Mouse (Mus musculus) natural killer cell, adult 2 months (primary cell): ENCODE data around the gene Shh.

Experiments used
- DNase-seq, 2 experiments: peaks; one replicate each; pipeline ENCODE4 v3.0.0; 2022; ENCODE audit warnings: low spot score in 2 of 2

Gene Shh

GRCm38 (mm10) chr5:28466760-28467306, at the start of gene Shh:
Gene Shh (minus strand): TSS chr5:28467256.
- DNase-seq, result no peak

DNA sequence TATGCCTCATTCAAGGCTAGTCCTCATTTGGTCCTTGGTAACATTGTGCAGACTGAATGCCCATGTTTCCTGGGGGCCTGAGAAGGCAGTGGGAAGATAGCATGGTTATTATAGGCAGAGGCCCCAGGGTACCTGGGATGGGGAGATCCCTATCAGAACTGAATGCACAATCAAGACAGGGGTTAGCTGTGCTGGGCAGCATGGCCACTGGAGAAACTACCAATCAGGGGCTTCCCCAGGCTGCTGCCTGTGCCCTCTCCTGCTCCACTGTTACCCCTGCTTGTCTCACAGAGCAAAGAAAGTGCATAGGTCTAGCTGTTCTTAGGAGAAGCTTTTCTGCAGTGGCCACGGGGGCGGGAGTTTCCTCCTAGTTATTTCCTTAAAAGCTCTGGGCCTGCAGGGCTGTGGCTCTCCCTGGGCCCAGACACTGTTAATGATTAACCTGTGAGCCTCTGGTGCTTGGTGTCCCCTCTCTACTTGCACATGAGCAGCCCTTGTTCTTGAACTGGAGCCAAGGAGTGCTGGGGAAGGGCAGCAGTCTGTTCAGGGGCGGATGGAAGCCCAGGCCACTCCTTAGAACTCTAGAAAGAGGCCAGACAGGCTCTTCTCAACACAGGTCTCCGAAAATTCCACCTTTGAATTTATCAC, 33.9 kb upstream of the Shh start:
- DNase-seq, result no peak

DNA sequence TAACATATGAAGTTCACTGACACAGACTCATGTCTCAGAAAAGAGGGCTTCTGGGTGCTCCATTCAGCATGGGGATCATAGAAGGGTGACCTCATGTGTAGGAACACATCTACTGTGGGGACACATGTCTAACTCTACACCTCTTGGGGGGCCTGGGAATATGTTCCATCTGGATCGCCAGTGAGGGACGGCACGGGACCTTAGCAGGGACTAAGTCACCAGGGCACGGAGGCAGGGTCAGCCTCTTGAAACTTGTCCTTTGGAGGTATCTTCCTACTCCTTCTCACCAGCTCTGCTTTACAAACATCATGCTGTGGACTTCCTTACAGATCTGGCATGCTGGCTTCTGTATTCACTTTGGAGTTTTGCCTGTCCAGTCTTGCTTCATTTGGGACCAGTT, 31.8 kb upstream of the Shh start:
- DNase-seq, result no peak

DNA sequence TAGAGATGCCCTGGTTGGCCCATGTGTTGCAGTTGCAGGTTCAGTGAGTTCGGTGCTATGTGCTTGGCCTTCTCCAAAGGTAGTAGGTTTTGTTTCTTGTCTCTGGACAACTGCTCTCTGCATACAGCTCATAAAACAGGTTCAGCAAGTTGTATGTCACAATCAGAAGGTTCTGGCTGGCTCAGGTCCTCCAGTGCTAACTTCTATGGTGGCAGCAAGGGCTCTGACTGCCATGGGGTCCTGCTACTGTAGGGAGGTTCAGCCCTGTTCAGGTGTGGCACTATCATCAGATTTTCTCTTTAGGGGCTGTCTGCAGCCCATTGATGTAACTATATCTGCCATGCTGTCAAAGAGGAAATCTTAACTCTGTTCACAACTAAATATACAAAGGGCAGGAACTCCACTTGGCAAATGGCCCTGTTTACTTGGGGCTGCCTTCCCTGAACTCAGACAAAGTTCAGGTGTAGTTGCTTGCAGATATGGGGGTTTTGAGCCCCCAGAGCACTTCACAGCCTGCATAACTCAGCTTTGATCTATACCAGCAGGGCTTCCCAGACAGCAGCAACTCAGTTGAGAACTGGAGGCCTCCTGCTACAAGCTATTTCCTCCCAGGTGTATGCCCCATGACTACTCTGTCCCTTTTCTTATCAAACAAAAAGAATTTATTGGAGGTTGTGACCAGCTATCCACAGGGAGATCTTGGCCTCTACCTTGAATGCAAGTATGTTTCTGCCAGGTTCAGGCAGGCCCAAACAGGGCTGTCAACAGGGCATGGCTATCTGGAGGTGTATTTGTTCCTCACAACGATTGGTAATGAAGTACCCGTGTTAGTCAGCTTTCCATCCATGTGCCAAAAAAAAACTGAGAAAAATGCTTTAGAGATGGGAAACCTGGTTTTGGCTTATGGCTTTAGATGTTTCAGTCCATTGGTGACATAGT, 28.9 kb upstream of the Shh start:
- no peak for DNase-seq

DNA sequence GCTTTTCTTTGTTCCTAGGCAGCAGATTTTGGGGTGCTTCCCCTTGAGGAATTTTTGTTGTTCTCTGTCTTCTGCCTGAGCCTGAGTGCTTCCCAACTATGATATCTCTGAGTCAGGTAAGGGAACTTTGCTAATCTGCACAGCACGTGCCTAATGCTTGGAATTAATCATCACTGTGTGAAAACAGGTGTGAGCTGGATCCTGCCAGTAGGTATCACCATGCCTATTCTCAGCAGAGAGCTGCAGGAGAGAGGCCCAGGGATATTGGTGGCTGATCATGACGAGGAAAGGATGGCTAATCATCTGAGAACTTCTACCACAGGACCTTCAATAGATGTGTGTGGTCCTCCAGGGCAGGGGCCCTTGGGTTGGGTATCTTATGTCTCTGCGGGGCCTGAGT, 26.5 kb upstream of the Shh start:
- no peak for DNase-seq

DNA sequence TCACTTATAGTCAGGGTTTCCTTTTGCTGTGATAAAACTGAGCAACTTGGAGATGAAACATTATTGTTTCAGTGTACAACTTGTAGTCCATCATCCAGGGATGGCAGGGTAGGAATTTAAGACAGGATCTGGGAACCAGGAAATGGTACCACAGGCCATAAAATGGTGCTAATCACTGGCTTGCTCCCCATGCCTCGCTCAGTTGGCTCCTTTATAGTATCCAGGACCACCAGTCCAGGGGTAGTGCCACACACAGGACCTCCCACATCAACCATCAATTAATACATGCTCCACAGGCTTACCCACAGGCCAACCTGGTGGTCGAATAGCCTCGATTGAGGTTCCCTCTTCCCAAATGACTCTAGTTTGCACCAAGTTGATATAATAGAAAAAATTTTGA, 15.9 kb upstream of the Shh start:
- DNase-seq, result no peak

- DNase-seq, result no peak
Observed at GRCm38 (mm10) chr5:28481730-28482129, 14.7 kb upstream of the Shh start.

GRCm38 (mm10) chr5:28476389-28477379, 9.6 kb upstream of the Shh start:
- DNase-seq, result no peak

DNA sequence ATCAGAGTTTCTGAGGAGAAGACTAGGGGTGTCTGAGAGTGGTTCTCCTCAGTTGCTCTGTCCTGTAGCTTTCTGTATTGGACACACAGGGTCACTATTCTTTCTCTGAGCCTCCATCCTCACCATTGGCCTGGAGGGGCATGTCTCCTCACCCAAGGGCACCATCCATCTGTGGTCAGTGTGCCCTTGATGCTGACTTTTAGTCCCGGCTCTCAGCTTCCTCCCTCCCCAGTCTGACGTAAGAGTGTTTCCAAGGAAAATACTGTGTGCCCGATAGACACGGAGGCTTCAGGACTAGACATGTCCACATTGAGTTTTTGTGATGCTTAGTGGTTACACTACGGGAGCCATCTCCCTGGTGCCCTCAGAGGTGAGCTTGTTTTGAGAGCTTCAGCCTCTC, 6.5 kb upstream of the Shh start:
- no peak for DNase-seq

- no peak for DNase-seq
Observed at GRCm38 (mm10) chr5:28469525-28470202, 2.6 kb upstream of the Shh start.

- no peak for DNase-seq
Observed at GRCm38 (mm10) chr5:28466351-28466750, 705 bp downstream of the Shh start.

DNA sequence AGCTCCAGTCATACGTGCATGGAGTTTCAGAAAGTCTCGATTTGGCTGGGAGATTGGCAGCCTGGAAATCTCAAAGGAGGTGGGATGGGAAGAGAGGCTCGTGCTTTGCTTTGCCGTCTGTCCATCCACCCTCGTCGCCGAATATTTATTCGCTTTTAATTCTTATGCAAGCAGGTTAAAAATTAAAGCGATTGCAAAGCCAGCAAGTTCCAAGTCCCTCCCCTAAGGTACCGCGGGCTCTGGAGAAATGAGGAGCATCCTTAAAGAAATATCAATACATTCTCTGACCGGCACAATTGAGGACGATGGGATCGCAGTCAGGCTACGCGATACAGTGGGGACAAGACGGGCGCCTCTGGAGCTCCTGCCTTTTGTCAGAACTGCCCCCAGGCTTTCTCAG, 1.5 kb downstream of the Shh start:
- DNase-seq, result no peak

GRCm38 (mm10) chr5:28465099-28465406, 2.0 kb downstream of the Shh start:
- DNase-seq, result no peak

DNA sequence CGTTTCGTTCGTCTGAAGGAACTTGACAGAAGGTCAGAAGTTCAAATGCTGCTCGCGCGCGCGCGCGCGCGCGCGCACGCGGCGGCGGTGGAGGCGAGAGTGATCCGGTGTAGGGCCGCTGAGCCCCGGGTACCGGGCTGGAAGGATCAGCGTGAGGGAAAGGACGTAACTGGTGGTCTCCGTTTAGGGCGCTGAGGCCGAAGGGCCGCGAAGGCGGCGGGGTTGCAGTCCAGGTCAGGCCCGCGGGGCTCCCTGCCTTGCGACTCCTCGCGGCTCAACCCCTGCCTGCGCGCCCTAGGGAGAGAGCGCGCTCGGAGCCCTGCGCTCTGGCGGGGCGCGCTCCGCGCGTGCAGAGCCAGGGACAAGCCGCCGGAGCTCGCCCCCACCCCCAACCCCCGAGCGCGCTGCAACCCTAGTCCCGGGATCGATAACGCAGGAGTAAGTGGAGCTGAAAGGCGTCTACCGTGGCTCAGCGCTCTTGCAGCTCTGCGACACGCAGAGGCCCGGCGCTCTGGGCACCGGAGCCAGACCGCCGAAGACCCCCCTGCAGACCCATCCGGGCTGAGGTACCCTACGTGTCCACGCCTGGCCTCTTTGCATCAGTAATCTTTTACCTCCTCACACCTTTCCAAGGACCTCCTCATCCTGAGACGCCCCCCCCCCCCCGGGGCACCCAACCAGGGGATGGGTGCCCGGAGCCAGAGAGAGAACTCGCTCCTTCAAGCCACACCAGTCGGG, 2.5 kb downstream of the Shh start:
- DNase-seq, result no peak

GRCm38 (mm10) chr5:28463656-28464055, 3.4 kb downstream of the Shh start:
- DNase-seq, result no peak

- no peak for DNase-seq
Observed at GRCm38 (mm10) chr5:28462741-28463590, 4.1 kb downstream of the Shh start.

GRCm38 (mm10) chr5:28461376-28461775, 5.7 kb downstream of the Shh start:
- no peak for DNase-seq

- DNase-seq, result no peak
Observed at GRCm38 (mm10) chr5:28460556-28461350, 6.3 kb downstream of the Shh start.
